Mouse (Mus musculus) erythroblast, adult 5-6 weeks (primary cell): ENCODE data around the gene Vmn1r194. TPM values are rescaled to one million over a fixed set of nuclear protein-coding genes. Genes with fewer than 3 reads are reported as not detected.
"Not testable (repeated sequence)": the region's sequence is repeated elsewhere in the genome, so short reads cannot be mapped to it uniquely, and the experiment has no call there.

Experiments used
- ATAC-seq: replicated peaks from 2 replicates; pipeline ENCODE4 v1.8.0; 2016; ENCODE audit warnings: moderate number of reproducible peaks, mild to moderate bottlenecking, moderate TSS enrichment, inconsistent platforms; ENCODE audit not compliant: poor library complexity, low FRiP score, severe bottlenecking
- total RNA-seq, 2 experiments: library from RNA; stranded (forward) in 1 of 2; stranded (reverse) in 1 of 2; fragments of 150-400 nt in 1 of 2; fragments of 200-764, 138-1000 nt in 1 of 2; gene quantifications; 2 replicates each; pipeline versions ENCODE4 v1.2.3 to v1.2.4; 2015 to 2017; ENCODE audit warnings: low replicate concordance in 2 of 2

The Vmn1r194 gene
- total RNA-seq (2015; ENCODE audit: low replicate concordance), result not detected in 2 replicates
- total RNA-seq (2017; ENCODE audit: low replicate concordance), result not detected in 2 replicates

- no peak for ATAC-seq
Observed at GRCm38 (mm10) chr13:22243915-22244314, at the start of gene Vmn1r194. TSS of gene Vmn1r194 (plus strand) at chr13:22244215.

- not testable (repeated sequence) for ATAC-seq
Observed at GRCm38 (mm10) chr13:22223060-22223459, 21.0 kb upstream of the Vmn1r194 start, which contains the start of gene Vmn1r193. TSS of gene Vmn1r193 (minus strand) at chr13:22223160.

- ATAC-seq, result not testable (repeated sequence)
Observed at GRCm38 (mm10) chr13:22270222-22270621, 26.2 kb downstream of the Vmn1r194 start, which contains the start of gene Vmn1r195. TSS of gene Vmn1r195 (plus strand) at chr13:22270522.

- no peak for ATAC-seq
Observed at GRCm38 (mm10) chr13:22271721-22272120, 27.7 kb downstream of the Vmn1r194 start.

- ATAC-seq, result no peak
Observed at GRCm38 (mm10) chr13:22284578-22284977, 40.6 kb downstream of the Vmn1r194 start.

GRCm38 (mm10) chr13:22289620-22290019, 45.6 kb downstream of the Vmn1r194 start, which contains the start of gene Vmn1r196:
TSS of gene Vmn1r196 (plus strand) at chr13:22289920.
- no peak for ATAC-seq

Other genes starting within 250 kb of the Vmn1r194 start
- 2.7 and 6.3 TPM in 2 replicates for gene Prss16, start 234.5 kb upstream of the Vmn1r194 start, total RNA-seq (2015; ENCODE audit: low replicate concordance)
- 1.8 and 2.2 TPM in 2 replicates for gene Prss16, start 234.5 kb upstream of the Vmn1r194 start, total RNA-seq (2017; ENCODE audit: low replicate concordance)
- gene Hist1h2ah, start 208.6 kb upstream of the Vmn1r194 start, total RNA-seq (2015; ENCODE audit: low replicate concordance), result 2.5 TPM in 1 of 2 replicates, not detected in the other
- gene Hist1h2ah, start 208.6 kb upstream of the Vmn1r194 start, total RNA-seq (2017; ENCODE audit: low replicate concordance), result 462 and 930 TPM in 2 replicates
- 14.6 and 64.4 TPM in 2 replicates for gene Hist1h2bk, start 208.3 kb upstream of the Vmn1r194 start, total RNA-seq (2015; ENCODE audit: low replicate concordance)
- gene Hist1h2bk, start 208.3 kb upstream of the Vmn1r194 start, total RNA-seq (2017; ENCODE audit: low replicate concordance), result 627 and 660 TPM in 2 replicates
- gene Hist1h4i, start 202.9 kb upstream of the Vmn1r194 start, total RNA-seq (2015; ENCODE audit: low replicate concordance), result 32.4 and 38.2 TPM in 2 replicates
- 129 and 151 TPM in 2 replicates for gene Hist1h4i, start 202.9 kb upstream of the Vmn1r194 start, total RNA-seq (2017; ENCODE audit: low replicate concordance)
- gene Hist1h2ag, start 201.3 kb upstream of the Vmn1r194 start, total RNA-seq (2015; ENCODE audit: low replicate concordance), result 3.7 and 12.3 TPM in 2 replicates
- 705 and 715 TPM in 2 replicates for gene Hist1h2ag, start 201.3 kb upstream of the Vmn1r194 start, total RNA-seq (2017; ENCODE audit: low replicate concordance)
- 17.9 and 23.8 TPM in 2 replicates for gene Hist1h2bj, start 201.0 kb upstream of the Vmn1r194 start, total RNA-seq (2015; ENCODE audit: low replicate concordance)
- gene Hist1h2bj, start 201.0 kb upstream of the Vmn1r194 start, total RNA-seq (2017; ENCODE audit: low replicate concordance), result 272 and 275 TPM in 2 replicates
- gene Vmn1r188, start 159.8 kb upstream of the Vmn1r194 start, total RNA-seq (2015; ENCODE audit: low replicate concordance), result not detected in 2 replicates
- gene Vmn1r188, start 159.8 kb upstream of the Vmn1r194 start, total RNA-seq (2017; ENCODE audit: low replicate concordance), result not detected in 2 replicates
- gene Vmn1r189, start 138.4 kb upstream of the Vmn1r194 start, total RNA-seq (2015; ENCODE audit: low replicate concordance), result not detected in 2 replicates
- 0.43 TPM in 1 of 2 replicates, not detected in the other for gene Vmn1r189, start 138.4 kb upstream of the Vmn1r194 start, total RNA-seq (2017; ENCODE audit: low replicate concordance)
- gene Vmn1r191, start 60.2 kb upstream of the Vmn1r194 start, total RNA-seq (2015; ENCODE audit: low replicate concordance), result not detected in 2 replicates
- not detected in 2 replicates for gene Vmn1r191, start 60.2 kb upstream of the Vmn1r194 start, total RNA-seq (2017; ENCODE audit: low replicate concordance)
- not detected in 2 replicates for gene Vmn1r192, start 53.1 kb upstream of the Vmn1r194 start, total RNA-seq (2015; ENCODE audit: low replicate concordance)
- not detected in 2 replicates for gene Vmn1r192, start 53.1 kb upstream of the Vmn1r194 start, total RNA-seq (2017; ENCODE audit: low replicate concordance)
- not detected in 2 replicates for gene Vmn1r193, start 21.1 kb upstream of the Vmn1r194 start, total RNA-seq (2015; ENCODE audit: low replicate concordance)
- not detected in 2 replicates for gene Vmn1r193, start 21.1 kb upstream of the Vmn1r194 start, total RNA-seq (2017; ENCODE audit: low replicate concordance)
- not detected in 2 replicates for gene Vmn1r195, start 26.3 kb downstream of the Vmn1r194 start, total RNA-seq (2015; ENCODE audit: low replicate concordance)
- not detected in 2 replicates for gene Vmn1r195, start 26.3 kb downstream of the Vmn1r194 start, total RNA-seq (2017; ENCODE audit: low replicate concordance)
- gene Vmn1r196, start 45.7 kb downstream of the Vmn1r194 start, total RNA-seq (2015; ENCODE audit: low replicate concordance), result not detected in 2 replicates
- not detected in 2 replicates for gene Vmn1r196, start 45.7 kb downstream of the Vmn1r194 start, total RNA-seq (2017; ENCODE audit: low replicate concordance)
- gene Vmn1r197, start 80.4 kb downstream of the Vmn1r194 start, total RNA-seq (2015; ENCODE audit: low replicate concordance), result not detected in 2 replicates
- not detected in 2 replicates for gene Vmn1r197, start 80.4 kb downstream of the Vmn1r194 start, total RNA-seq (2017; ENCODE audit: low replicate concordance)
- not detected in 2 replicates for gene Vmn1r198, start 106.1 kb downstream of the Vmn1r194 start, total RNA-seq (2015; ENCODE audit: low replicate concordance)
- gene Vmn1r198, start 106.1 kb downstream of the Vmn1r194 start, total RNA-seq (2017; ENCODE audit: low replicate concordance), result not detected in 2 replicates
- gene Vmn1r199, start 135.6 kb downstream of the Vmn1r194 start, total RNA-seq (2015; ENCODE audit: low replicate concordance), result not detected in 2 replicates
- not detected in 2 replicates for gene Vmn1r199, start 135.6 kb downstream of the Vmn1r194 start, total RNA-seq (2017; ENCODE audit: low replicate concordance)
- not detected in 2 replicates for gene Vmn1r200, start 146.2 kb downstream of the Vmn1r194 start, total RNA-seq (2015; ENCODE audit: low replicate concordance)
- gene Vmn1r200, start 146.2 kb downstream of the Vmn1r194 start, total RNA-seq (2017; ENCODE audit: low replicate concordance), result not detected in 2 replicates
- not detected in 2 replicates for gene Vmn1r201, start 227.7 kb downstream of the Vmn1r194 start, total RNA-seq (2015; ENCODE audit: low replicate concordance)
- not detected in 2 replicates for gene Vmn1r201, start 227.7 kb downstream of the Vmn1r194 start, total RNA-seq (2017; ENCODE audit: low replicate concordance)